Mouse (Mus musculus) thymus, adult 2 months (tissue): ENCODE data around the gene Ccdc92.

Experiments used
- CTCF ChIP-seq: fragments of 200-500 bp; IDR thresholded peaks from 2 replicates; pipeline ENCODE4 v1.5.1; 2012; ENCODE audit warnings: mild to moderate bottlenecking, control low read depth, low read length, moderate library complexity, borderline replicate concordance; ENCODE audit not compliant: control insufficient read depth, poor library complexity, insufficient read depth; ENCODE audit errors: extremely low read depth
- POLR2A ChIP-seq: fragments of 200-500 bp; IDR thresholded peaks from 2 replicates; pipeline ENCODE4 v1.6.1; 2012; ENCODE audit warnings: mild to moderate bottlenecking, low read length, control low read depth, moderate library complexity; ENCODE audit not compliant: control insufficient read depth, poor library complexity, insufficient read depth; ENCODE audit errors: extremely low read depth

- no peak for TF ChIP-seq POLR2A
- no peak for TF ChIP-seq CTCF
Observed at GRCm38 (mm10) chr5:124901675-124902074, 39.5 kb upstream of the Ccdc92 start.
